Mouse (Mus musculus): Measurements from ENCODE around the gene Bend4. TPM values are rescaled to one million over a fixed set of nuclear protein-coding genes. Genes with fewer than 3 reads are reported as not detected.

Gene Bend4
- polyA plus RNA-seq, 1 experiment, result 7.3 TPM

GRCm38 (mm10) chr5:67437403-67437802, 9.3 kb upstream of the Bend4 start:
- no peak for TF ChIP-seq CTCF (IDR thresholded peaks at IDR 0.05; ENCODE audit: control insufficient read depth, insufficient read depth, insufficient replicate concordance, low read depth, low read length)
- H3K4me1 ChIP-seq (ENCODE audit: control insufficient read depth, insufficient read depth, low read length), result no peaks in the 10 kb centered on the region
- H3K4me3 ChIP-seq (ENCODE audit: control insufficient read depth, low read depth, low read length), result no peak overlapping the region
- no peaks in the 10 kb centered on the region for H3K36me3 ChIP-seq (ENCODE audit: control insufficient read depth, insufficient read depth, low read length)
- H3K27ac ChIP-seq (ENCODE audit: control insufficient read depth, insufficient read depth, low read depth, low read length), result no peak overlapping the region
- H3K27me3 ChIP-seq (ENCODE audit: control insufficient read depth, insufficient read depth, low read length), result no peaks in the 10 kb centered on the region

GRCm38 (mm10) chr5:67426478-67427442, 1.4 kb downstream of the Bend4 start:
- H3K4me3 ChIP-seq (ENCODE audit: control insufficient read depth, low read depth, low read length), result peak overlapping the region; percentile 89
- TF ChIP-seq CTCF (IDR thresholded peaks at IDR 0.05; ENCODE audit: control insufficient read depth, insufficient read depth, insufficient replicate concordance, low read depth, low read length) (no peak), POLR2A (IDR thresholded peaks at IDR 0.05; ENCODE audit: control insufficient read depth, low read depth, low read length) (no peak)
- peaks cover 3% of the 10 kb centered on the region; the same call in 1 of the 2 replicates for H3K27me3 ChIP-seq (ENCODE audit: control insufficient read depth, insufficient read depth, low read length)
- peaks cover 6% of the 10 kb centered on the region for H3K4me1 ChIP-seq (ENCODE audit: control insufficient read depth, insufficient read depth, low read length)
- no peaks in the 10 kb centered on the region for H3K36me3 ChIP-seq (ENCODE audit: control insufficient read depth, insufficient read depth, low read length)
- peak overlapping the region; percentile 72 for H3K27ac ChIP-seq (ENCODE audit: control insufficient read depth, insufficient read depth, low read depth, low read length)

GRCm38 (mm10) chr5:67426011-67426410, 2.1 kb downstream of the Bend4 start:
- Histone ChIP-seq H3K36me3 (ENCODE audit: control insufficient read depth, insufficient read depth, low read length) (no peaks in the 10 kb centered on the region), H3K27ac (ENCODE audit: control insufficient read depth, insufficient read depth, low read depth, low read length) (no peak overlapping the region)
- TF ChIP-seq CTCF (IDR thresholded peaks at IDR 0.05; ENCODE audit: control insufficient read depth, insufficient read depth, insufficient replicate concordance, low read depth, low read length) (no peak), POLR2A (IDR thresholded peaks at IDR 0.05; ENCODE audit: control insufficient read depth, low read depth, low read length) (no peak)

GRCm38 (mm10) chr5:67424636-67425035, 3.5 kb downstream of the Bend4 start:
- H3K27ac ChIP-seq (ENCODE audit: control insufficient read depth, insufficient read depth, low read depth, low read length), result no peak overlapping the region
- TF ChIP-seq POLR2A (IDR thresholded peaks at IDR 0.05; ENCODE audit: control insufficient read depth, low read depth, low read length), result no peak
- no peak for TF ChIP-seq CTCF (IDR thresholded peaks at IDR 0.05; ENCODE audit: control insufficient read depth, insufficient read depth, insufficient replicate concordance, low read depth, low read length)
- no peaks in the 10 kb centered on the region for H3K36me3 ChIP-seq (ENCODE audit: control insufficient read depth, insufficient read depth, low read length)
- H3K4me1 ChIP-seq (ENCODE audit: control insufficient read depth, insufficient read depth, low read length), result peaks cover 6% of the 10 kb centered on the region
- H3K27me3 ChIP-seq (ENCODE audit: control insufficient read depth, insufficient read depth, low read length), result peaks cover 3% of the 10 kb centered on the region; the same call in 1 of the 2 replicates
- no peak overlapping the region for H3K4me3 ChIP-seq (ENCODE audit: control insufficient read depth, low read depth, low read length)

More at GRCm38 (mm10) chr5:67426011-67426410, 2.1 kb downstream of the Bend4 start:
- Histone ChIP-seq H3K27me3 (ENCODE audit: control insufficient read depth, insufficient read depth, low read length) (peaks cover 3% of the 10 kb centered on the region; the same call in 1 of the 2 replicates), H3K4me3 (ENCODE audit: control insufficient read depth, low read depth, low read length) (peak overlapping the region; percentile 89), H3K4me1 (ENCODE audit: control insufficient read depth, insufficient read depth, low read length) (peaks cover 6% of the 10 kb centered on the region)

- no peak for TF ChIP-seq CTCF (IDR thresholded peaks at IDR 0.05; ENCODE audit: control insufficient read depth, insufficient read depth, insufficient replicate concordance, low read depth, low read length)
- no peak for TF ChIP-seq POLR2A (IDR thresholded peaks at IDR 0.05; ENCODE audit: control insufficient read depth, low read depth, low read length)
- no peaks in the 10 kb centered on the region for H3K36me3 ChIP-seq (ENCODE audit: control insufficient read depth, insufficient read depth, low read length)
- no peak overlapping the region for H3K4me3 ChIP-seq (ENCODE audit: control insufficient read depth, low read depth, low read length)
- peaks cover 3% of the 10 kb centered on the region; the same call in 1 of the 2 replicates for H3K27me3 ChIP-seq (ENCODE audit: control insufficient read depth, insufficient read depth, low read length)
- H3K27ac ChIP-seq (ENCODE audit: control insufficient read depth, insufficient read depth, low read depth, low read length), result no peak overlapping the region
- H3K4me1 ChIP-seq (ENCODE audit: control insufficient read depth, insufficient read depth, low read length), result peaks cover 6% of the 10 kb centered on the region
Measured at GRCm38 (mm10) chr5:67423963-67424362, 4.1 kb downstream of the Bend4 start.

GRCm38 (mm10) chr5:67423326-67423725, 4.8 kb downstream of the Bend4 start:
- TF ChIP-seq CTCF (IDR thresholded peaks at IDR 0.05; ENCODE audit: control insufficient read depth, insufficient read depth, insufficient replicate concordance, low read depth, low read length), result no peak
- TF ChIP-seq POLR2A (IDR thresholded peaks at IDR 0.05; ENCODE audit: control insufficient read depth, low read depth, low read length), result no peak
- no peaks in the 10 kb centered on the region for H3K36me3 ChIP-seq (ENCODE audit: control insufficient read depth, insufficient read depth, low read length)
- H3K4me3 ChIP-seq (ENCODE audit: control insufficient read depth, low read depth, low read length), result no peak overlapping the region
- H3K27ac ChIP-seq (ENCODE audit: control insufficient read depth, insufficient read depth, low read depth, low read length), result no peak overlapping the region
- H3K27me3 ChIP-seq (ENCODE audit: control insufficient read depth, insufficient read depth, low read length), result peaks cover 3% of the 10 kb centered on the region; the same call in 1 of the 2 replicates
- peaks cover 6% of the 10 kb centered on the region for H3K4me1 ChIP-seq (ENCODE audit: control insufficient read depth, insufficient read depth, low read length)

- TF ChIP-seq CTCF (IDR thresholded peaks at IDR 0.05; ENCODE audit: control insufficient read depth, insufficient read depth, insufficient replicate concordance, low read depth, low read length) (no peak), POLR2A (IDR thresholded peaks at IDR 0.05; ENCODE audit: control insufficient read depth, low read depth, low read length) (no peak)
- H3K4me1 ChIP-seq (ENCODE audit: control insufficient read depth, insufficient read depth, low read length), result no peaks in the 10 kb centered on the region
- H3K36me3 ChIP-seq (ENCODE audit: control insufficient read depth, insufficient read depth, low read length), result no peaks in the 10 kb centered on the region
- no peaks in the 10 kb centered on the region for H3K27me3 ChIP-seq (ENCODE audit: control insufficient read depth, insufficient read depth, low read length)
- H3K4me3 ChIP-seq (ENCODE audit: control insufficient read depth, low read depth, low read length), result no peak overlapping the region
- no peak overlapping the region for H3K27ac ChIP-seq (ENCODE audit: control insufficient read depth, insufficient read depth, low read depth, low read length)
Measured at GRCm38 (mm10) chr5:67419407-67419806, 8.7 kb downstream of the Bend4 start.
